Mouse (Mus musculus) liver, embryonic 14.5 days (tissue): ENCODE measurements at regions not wholly inside any gene's neighbourhood (a gene's known extent, or its start where the extent isn't known, plus 50 kb on each side); places are given as distances from the start of the nearest gene placed in this dataset.

Experiments
- CTCF ChIP-seq: IDR thresholded peaks from 2 replicates; pipeline ENCODE4 v1.5.1; 2016; ENCODE audit warnings: antibody characterized with exemption, low read depth, control low read depth
- EP300 ChIP-seq: IDR thresholded peaks from 2 replicates; pipeline ENCODE4 v1.6.1; 2016; ENCODE audit warnings: antibody characterized with exemption, low read depth

- TF ChIP-seq CTCF (no peak), EP300 (no peak)
These were observed 104.3 kb downstream of the Eif4e start for GRCm38 (mm10) chr3:138630231-138630630.
